Mouse (Mus musculus) liver, embryonic 14.5 days (tissue): Measurements from ENCODE around the gene Oxct1. TPM values are rescaled to one million over a fixed set of nuclear protein-coding genes. Genes with fewer than 3 reads are reported as not detected.
A peak's percentile ranks its signal among the peaks of the same experiment; 100 is the strongest.

Experiments
- ATAC-seq: fragments of 200-750 bp; cut with Nextera tagmentation; 2 replicates; pipeline ENCODE4 v1.8.0; 2017; ENCODE audit warnings: moderate number of reproducible peaks, mild to moderate bottlenecking, moderate library complexity; ENCODE audit not compliant: insufficient read depth
- DNase-seq, 3 experiments: peaks; one replicate each; pipeline ENCODE4 v3.0.0-alpha.2; 2012 to 2013; ENCODE audit warnings: low read depth in 3 of 3, low spot score in 3 of 3
- H3K27ac ChIP-seq: fragments of 300-500 bp; sonication (generic); 2 replicates; pipeline ENCODE4 v1.5.1; 2014; ENCODE audit warnings: moderate library complexity, mild to moderate bottlenecking, control low read depth, inconsistent platforms
- H3K27me3 ChIP-seq: fragments of 300-500 bp; sonication (generic); 2 replicates; pipeline ENCODE4 v1.6.1; 2014; ENCODE audit warnings: mild to moderate bottlenecking, low read length, moderate library complexity; ENCODE audit not compliant: control insufficient read depth, insufficient read depth
- H3K36me3 ChIP-seq: fragments of 300-500 bp; sonication (generic); replicated peaks from 2 replicates; pipeline ENCODE4 v1.6.1; 2014; ENCODE audit warnings: low read depth; ENCODE audit not compliant: control insufficient read depth, insufficient read depth
- H3K4me1 ChIP-seq, 2 experiments: fragments of 200-500 bp in 1 of 2; fragments of 300-500 bp in 1 of 2; sonication (generic) in 1 of 2; replicated peaks; 2 replicates each; pipeline ENCODE4 v1.6.1; 2012 to 2014; ENCODE audit warnings: antibody characterized with exemption in 1 of 2, inconsistent platforms in 1 of 2, low read length in 1 of 2; ENCODE audit not compliant: control insufficient read depth in 2 of 2, insufficient read depth in 2 of 2
- H3K4me2 ChIP-seq: fragments of 300-500 bp; sonication (generic); 2 replicates; pipeline ENCODE4 v1.6.1; 2014; ENCODE audit warnings: low read depth, mild to moderate bottlenecking, control low read depth, moderate library complexity
- H3K4me3 ChIP-seq, 2 experiments: fragments of 200-500 bp in 1 of 2; fragments of 300-500 bp in 1 of 2; sonication (generic) in 1 of 2; 2 replicates each; pipeline ENCODE4 v1.5.1; 2012 to 2014; ENCODE audit warnings: low read depth in 2 of 2, low read length in 2 of 2, mild to moderate bottlenecking in 2 of 2, control low read depth in 1 of 2, inconsistent platforms in 1 of 2, moderate library complexity in 1 of 2; ENCODE audit not compliant: insufficient read depth in 1 of 2
- H3K9ac ChIP-seq: fragments of 300-500 bp; sonication (generic); replicated peaks from 2 replicates; pipeline ENCODE4 v1.6.1; 2014; ENCODE audit warnings: mild to moderate bottlenecking, control low read depth, moderate library complexity
- H3K9me3 ChIP-seq: fragments of 300-500 bp; sonication (generic); 2 replicates; pipeline ENCODE4 v1.6.1; 2016; ENCODE audit warnings: low read length, mixed read lengths; ENCODE audit not compliant: control insufficient read depth
- CTCF ChIP-seq: IDR thresholded peaks from 2 replicates; pipeline ENCODE4 v1.5.1; 2016; ENCODE audit warnings: antibody characterized with exemption, low read depth, control low read depth
- EP300 ChIP-seq: IDR thresholded peaks from 2 replicates; pipeline ENCODE4 v1.6.1; 2016; ENCODE audit warnings: antibody characterized with exemption, low read depth
- WGBS: fragments of 180-500 bp; shearing (Covaris S2); extraction: QIAGEN DNeasy Blood & Tissue Kit; methylation state at CpG from one replicate; pipeline ENCODE4 v1.1.7; 2014; ENCODE audit not compliant: insufficient replicate concordance; 5-methylcytosine and 5-hydroxymethylcytosine counted together
- polyA plus RNA-seq, 2 experiments: library from polyadenylated mRNA; depleted of rRNA in 1 of 2; stranded (reverse) in 1 of 2; unstranded in 1 of 2; fragments of >200 nt; fragmentation: Nextera tagmentation in 1 of 2; extraction: Ambion mirVana in 1 of 2; gene quantifications; 2 replicates each; pipeline versions ENCODE4 v1.2.1 to v1.2.3; 2012 to 2014

Gene Oxct1
- polyA plus RNA-seq (2012; rRNA removed), result 5.8 and 9.4 TPM in 2 replicates
- polyA plus RNA-seq (2014; fragmentation: Nextera tagmentation; extraction: Ambion mirVana), result 24.4 and 31.5 TPM in 2 replicates

- DNase-seq, result peak; percentile 64 to 70 (median 65)
- peak; percentile 91 for ATAC-seq
These were observed at the start of gene Oxct1 for GRCm38 (mm10) chr15:4026231-4026773. Gene Oxct1, plus strand, starts transcription at chr15:4026383.

GRCm38 (mm10) chr15:3978279-3978678 is 47.9 kb upstream of the Oxct1 start:
- no peak overlapping the region for H3K4me3 ChIP-seq
- H3K4me1 ChIP-seq, result peaks cover 3 to 7% of the 10 kb centered on the region in 2 experiments; a peak in 3 of 4 replicates
- no peak overlapping the region for H3K27ac ChIP-seq
- TF ChIP-seq CTCF (0 out of 2 replicates have a peak, but pooled peaks have one; percentile 11), EP300 (no peak)
- no peaks in the 10 kb centered on the region for H3K9me3 ChIP-seq
- H3K4me2 ChIP-seq, result peak overlapping the region; percentile 79
- WGBS, result 73% methylated on average over 2 of the region's 2 CpGs
- no peaks in the 10 kb centered on the region for H3K27me3 ChIP-seq
- H3K9ac ChIP-seq, result no peak overlapping the region
- DNase-seq, result no peak
- H3K36me3 ChIP-seq, result no peaks in the 10 kb centered on the region; the same call in 1 of the 2 replicates
- ATAC-seq, result no peak

More at GRCm38 (mm10) chr15:4026231-4026773, at the start of gene Oxct1:
- Histone ChIP-seq H3K4me1 (peaks cover 0 to 10% of the 10 kb centered on the region in 2 experiments; a peak in 1 of 4 replicates), H3K27ac (no peak within 1 kb of the TSS), H3K36me3 (no peaks in the 10 kb centered on the region), H3K9ac (peak within 1 kb of the TSS; percentile 58), H3K27me3 (no peaks in the 10 kb centered on the region), H3K4me3 (peak within 1 kb of the TSS; percentile 67 to 69), H3K9me3 (no peaks in the 10 kb centered on the region), H3K4me2 (peak within 1 kb of the TSS; percentile 89)
- peak; percentile 62 for TF ChIP-seq CTCF
- TF ChIP-seq EP300, result no peak
- under 1% methylated on average over 45 of the region's 45 CpGs for WGBS

GRCm38 (mm10) chr15:3979061-3979848 is 46.9 kb upstream of the Oxct1 start, which contains the start of gene Fbxo4:
Gene Fbxo4, minus strand, starts transcription at chr15:3979573.
- H3K4me3 ChIP-seq, result peak within 1 kb of the TSS; percentile 57 to 65
- peak; percentile 93 for ATAC-seq
- TF ChIP-seq EP300, result no peak
- TF ChIP-seq CTCF, result no peak

GRCm38 (mm10) chr15:3979871-3980270 is 46.3 kb upstream of the Oxct1 start:
- Histone ChIP-seq H3K36me3 (no peaks in the 10 kb centered on the region; the same call in none of the 2 replicates), H3K4me1 (peaks cover 3 to 7% of the 10 kb centered on the region in 2 experiments; a peak in 3 of 4 replicates), H3K4me3 (peak overlapping the region in 1 of 2 experiments; percentile 65; a peak in 1 of 4 replicates), H3K9me3 (no peaks in the 10 kb centered on the region), H3K4me2 (peak overlapping the region; percentile 79), H3K9ac (no peak overlapping the region), H3K27ac (no peak overlapping the region), H3K27me3 (no peaks in the 10 kb centered on the region)
- ATAC-seq (peak; percentile 40), DNase-seq (no peak)
- TF ChIP-seq EP300, result no peak
- no peak for TF ChIP-seq CTCF
- 64% methylated on average over 3 of the region's 3 CpGs for WGBS

More at GRCm38 (mm10) chr15:3979061-3979848, 46.9 kb upstream of the Oxct1 start, which contains the start of gene Fbxo4:
- peaks cover 3 to 7% of the 10 kb centered on the region in 2 experiments; a peak in 3 of 4 replicates for H3K4me1 ChIP-seq
- H3K27ac ChIP-seq, result peak within 1 kb of the TSS; percentile 6
- peak; percentile 36 to 56 (median 41) for DNase-seq
- H3K9me3 ChIP-seq, result no peaks in the 10 kb centered on the region
- peak within 1 kb of the TSS; percentile 79 for H3K4me2 ChIP-seq
- WGBS, result under 1% methylated on average over 54 of the region's 61 CpGs
- H3K36me3 ChIP-seq, result no peaks in the 10 kb centered on the region; the same call in none of the 2 replicates
- no peaks in the 10 kb centered on the region for H3K27me3 ChIP-seq
- H3K9ac ChIP-seq, result peak within 1 kb of the TSS; percentile 73

- no peak for ATAC-seq
- H3K4me3 ChIP-seq, result no peak overlapping the region
- no peaks in the 10 kb centered on the region for H3K27me3 ChIP-seq
- WGBS, result 63% methylated on average over 5 of the region's 5 CpGs
- H3K4me2 ChIP-seq, result no peak overlapping the region
- H3K9me3 ChIP-seq, result no peaks in the 10 kb centered on the region
- no peak overlapping the region for H3K27ac ChIP-seq
- peaks cover 6% of the 10 kb centered on the region for H3K36me3 ChIP-seq
- H3K4me1 ChIP-seq, result peaks cover 3 to 7% of the 10 kb centered on the region in 2 experiments; a peak in 3 of 4 replicates
- no peak for TF ChIP-seq CTCF
- no peak for TF ChIP-seq EP300
- no peak for DNase-seq
- H3K9ac ChIP-seq, result no peak overlapping the region
These were observed 43.5 kb upstream of the Oxct1 start for GRCm38 (mm10) chr15:3982732-3983131.
